Mouse (Mus musculus): ENCODE data around the gene C2cd4b. TPM values are rescaled to one million over a fixed set of nuclear protein-coding genes. Genes with fewer than 3 reads are reported as not detected.

C2cd4b gene
- 0.53 and 1.2 TPM in 2 replicates for polyA plus RNA-seq (2012; rRNA removed)

DNA sequence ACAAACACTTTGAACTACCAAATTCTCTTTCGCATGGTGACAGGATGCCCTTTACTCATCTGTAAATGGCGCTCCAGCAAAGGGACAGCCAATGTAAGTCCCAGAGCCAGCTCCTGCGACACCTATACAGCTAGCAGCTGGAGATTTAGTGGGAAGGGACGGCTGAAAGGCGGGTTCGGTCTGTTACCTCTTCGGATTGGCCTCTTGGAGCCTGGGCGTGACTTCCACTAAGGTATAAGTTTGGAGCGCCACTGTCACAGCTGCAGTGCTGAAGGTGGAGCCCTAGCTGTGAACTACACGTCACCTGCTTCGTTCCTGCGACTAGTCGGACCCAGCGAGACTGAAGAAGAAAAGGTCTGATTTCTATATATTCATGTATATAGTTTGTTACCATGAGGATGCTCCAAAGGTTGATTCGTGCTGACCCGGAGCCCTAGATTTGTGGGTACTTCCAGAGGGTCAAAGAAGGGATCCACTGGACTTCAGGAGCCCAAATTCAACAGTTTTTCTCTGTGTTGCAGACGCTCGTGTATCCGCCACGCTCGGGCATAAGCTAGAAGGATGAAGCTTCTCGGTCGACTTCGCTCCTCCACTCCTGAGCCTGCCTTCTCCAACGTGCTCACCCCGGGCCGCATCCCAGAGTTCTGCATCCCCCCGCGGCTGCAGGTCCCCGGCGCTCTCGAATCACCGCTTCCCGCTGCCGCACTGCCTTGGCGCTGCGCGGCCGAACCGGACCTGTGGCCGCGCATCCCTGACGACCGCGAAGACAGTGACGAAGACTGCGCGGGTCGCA is at the start of gene C2cd4b:
C2cd4b (plus strand) TSS at position 275 of the 793 bp plus-strand sequence.
- peak; percentile 44 for DNase-seq (ENCODE audit: low read depth)
- TF ChIP-seq POLR2A (IDR thresholded peaks at IDR 0.05; ENCODE audit: borderline replicate concordance, extremely low read depth, insufficient read depth, insufficient read length, poor library complexity, severe bottlenecking) (no peak), CTCF (IDR thresholded peaks at IDR 0.05; ENCODE audit: borderline replicate concordance, extremely low read depth, insufficient read depth, insufficient read length) (no peak)

DNA sequence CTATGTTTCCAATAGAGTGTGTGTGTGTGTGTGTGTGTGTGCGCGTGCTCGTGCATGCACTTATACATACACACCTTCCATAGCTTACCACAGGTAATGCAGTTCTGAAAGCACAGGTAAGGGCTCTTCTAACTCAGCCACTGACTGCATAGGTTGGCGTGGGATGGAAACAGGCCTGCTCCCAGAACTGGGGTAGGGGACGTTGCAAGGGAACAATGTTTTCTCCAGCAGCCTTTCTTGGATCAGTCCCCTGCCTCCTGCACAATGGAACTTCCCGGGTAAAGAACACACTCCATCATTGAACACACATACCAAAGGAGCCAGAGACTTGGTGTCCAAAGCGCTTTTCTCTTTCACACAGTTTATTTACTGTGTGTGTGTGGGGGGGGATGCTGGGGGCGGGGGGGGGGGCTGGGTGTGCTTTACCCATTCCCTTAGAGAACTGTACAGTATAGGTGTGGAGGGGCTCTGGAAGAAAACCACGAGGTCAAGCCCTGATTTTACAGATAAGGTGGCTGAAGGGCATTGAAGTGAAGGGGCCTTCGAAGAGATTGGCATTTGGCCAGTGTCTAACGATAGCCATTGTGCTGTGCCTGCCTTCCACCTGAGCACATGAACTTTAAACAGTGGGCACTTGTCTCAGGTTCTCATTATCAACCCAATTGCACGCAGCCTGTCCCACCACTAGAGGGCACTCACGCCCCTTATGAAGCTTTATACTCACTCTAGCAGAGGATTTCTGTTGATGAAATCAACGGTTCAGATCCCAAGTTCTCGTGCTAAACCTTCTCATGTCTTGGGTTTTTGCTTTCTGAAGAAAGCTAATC is 48.0 kb upstream of the C2cd4b start:
- TF ChIP-seq CTCF (IDR thresholded peaks at IDR 0.05; ENCODE audit: borderline replicate concordance, extremely low read depth, insufficient read depth, insufficient read length) (peak; percentile 87), POLR2A (IDR thresholded peaks at IDR 0.05; ENCODE audit: borderline replicate concordance, extremely low read depth, insufficient read depth, insufficient read length, poor library complexity, severe bottlenecking) (no peak)
- DNase-seq (ENCODE audit: low read depth), result peak; percentile 78

DNA sequence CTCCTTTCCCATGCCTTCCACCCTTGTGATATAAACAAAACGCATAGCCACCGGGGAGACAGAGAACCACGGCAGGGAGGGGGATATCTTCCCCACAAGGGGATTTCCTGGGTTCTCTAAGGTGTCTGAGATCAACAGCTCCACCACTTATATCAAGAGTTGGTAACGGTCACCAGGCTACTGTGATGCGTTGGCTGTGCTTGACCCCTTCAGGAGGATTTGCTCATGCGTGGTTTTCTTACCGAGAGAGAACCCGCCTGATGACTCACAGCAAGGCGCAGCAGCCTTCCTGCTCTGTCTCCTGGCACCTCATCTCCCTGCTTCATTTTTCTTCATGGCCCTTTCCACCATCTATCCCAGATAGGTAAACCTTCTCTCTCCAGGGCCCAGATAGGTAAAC is 47.1 kb upstream of the C2cd4b start:
- no peak for DNase-seq (ENCODE audit: low read depth)
- no peak for TF ChIP-seq CTCF (IDR thresholded peaks at IDR 0.05; ENCODE audit: borderline replicate concordance, extremely low read depth, insufficient read depth, insufficient read length)

DNA sequence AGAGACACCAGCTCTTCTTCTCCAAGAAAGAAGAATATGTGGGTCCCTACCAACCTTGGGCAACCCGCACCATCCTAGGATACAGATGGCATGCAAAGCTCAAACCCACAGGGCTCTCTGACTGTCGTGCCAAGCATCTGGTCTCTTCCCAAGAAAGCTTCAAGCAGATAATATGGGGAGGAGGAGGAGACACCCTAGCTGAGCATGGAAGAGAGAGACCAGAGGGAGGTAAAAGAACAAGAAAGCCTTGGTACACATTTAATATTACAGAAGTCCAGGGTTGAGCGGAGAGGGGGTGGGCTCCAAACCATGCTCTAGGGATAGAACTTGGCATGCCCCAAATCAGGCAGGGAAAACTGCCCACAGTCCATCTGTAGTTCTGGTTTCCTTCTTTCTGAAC is 42.2 kb upstream of the C2cd4b start:
- no peak for DNase-seq (ENCODE audit: low read depth)
- no peak for TF ChIP-seq CTCF (IDR thresholded peaks at IDR 0.05; ENCODE audit: borderline replicate concordance, extremely low read depth, insufficient read depth, insufficient read length)
- TF ChIP-seq POLR2A (IDR thresholded peaks at IDR 0.05; ENCODE audit: borderline replicate concordance, extremely low read depth, insufficient read depth, insufficient read length, poor library complexity, severe bottlenecking), result no peak

DNA sequence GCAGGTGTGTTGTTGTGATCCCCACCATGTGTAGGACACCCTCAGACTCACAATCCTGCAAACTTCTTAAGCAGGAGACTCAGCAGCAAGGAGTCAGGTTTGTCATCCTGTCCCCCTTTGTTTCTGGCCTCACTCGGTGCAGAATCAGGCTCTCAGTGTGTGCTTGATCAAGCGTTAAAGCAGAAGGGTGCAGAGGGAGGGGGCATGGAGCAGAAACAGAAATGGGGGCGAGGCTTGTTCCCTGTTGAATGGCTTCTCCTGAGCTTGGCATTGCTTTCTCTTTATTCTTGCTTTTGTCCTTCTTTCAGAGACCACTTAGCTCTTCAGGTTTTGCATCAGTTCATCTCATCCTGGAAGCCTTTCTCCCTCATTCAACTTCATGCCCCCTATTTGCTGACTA is 40.6 kb upstream of the C2cd4b start:
- DNase-seq (ENCODE audit: low read depth), result peak; percentile 68
- TF ChIP-seq CTCF (IDR thresholded peaks at IDR 0.05; ENCODE audit: borderline replicate concordance, extremely low read depth, insufficient read depth, insufficient read length), result no peak
- no peak for TF ChIP-seq POLR2A (IDR thresholded peaks at IDR 0.05; ENCODE audit: borderline replicate concordance, extremely low read depth, insufficient read depth, insufficient read length, poor library complexity, severe bottlenecking)

DNA sequence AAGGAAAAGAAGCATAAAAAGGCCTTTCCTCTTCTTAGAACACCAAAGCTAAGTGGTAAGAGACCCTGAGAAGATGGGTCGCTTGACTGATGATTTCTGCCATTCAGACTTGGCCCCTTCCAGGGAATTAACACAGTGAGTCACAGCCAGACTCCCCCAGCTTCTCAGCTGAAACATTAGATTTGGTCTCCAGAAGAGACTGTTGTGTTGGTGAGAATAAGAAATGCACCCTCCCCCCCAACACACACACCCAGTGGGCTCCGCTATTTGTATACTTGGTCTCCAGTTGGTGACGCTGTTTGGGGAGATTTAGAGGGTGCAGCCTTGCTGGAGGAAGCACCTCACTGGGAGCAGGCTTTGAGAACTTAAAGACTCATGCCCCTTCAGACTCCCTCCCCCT is 39.1 kb upstream of the C2cd4b start:
- no peak for TF ChIP-seq POLR2A (IDR thresholded peaks at IDR 0.05; ENCODE audit: borderline replicate concordance, extremely low read depth, insufficient read depth, insufficient read length, poor library complexity, severe bottlenecking)
- TF ChIP-seq CTCF (IDR thresholded peaks at IDR 0.05; ENCODE audit: borderline replicate concordance, extremely low read depth, insufficient read depth, insufficient read length), result no peak
- DNase-seq (ENCODE audit: low read depth), result no peak

DNA sequence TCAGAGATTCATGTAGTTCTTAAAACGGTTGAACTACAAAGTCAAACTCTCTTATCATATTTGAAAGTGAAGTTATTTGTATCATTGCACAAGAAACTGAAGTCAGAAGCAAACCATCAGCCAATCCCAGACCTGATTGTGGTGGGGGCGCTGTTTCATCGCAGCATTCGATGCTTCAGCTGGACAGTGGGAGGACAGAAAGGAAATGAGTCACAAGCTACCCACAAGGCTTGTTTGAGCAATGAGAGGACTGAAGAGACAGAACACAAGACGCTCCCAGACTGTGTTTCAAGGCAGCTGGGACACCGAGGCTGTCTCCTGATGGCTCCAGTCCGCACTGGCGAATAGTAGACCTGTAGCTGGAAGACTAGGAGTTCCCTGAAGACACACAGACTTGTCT is 36.9 kb upstream of the C2cd4b start:
- DNase-seq (ENCODE audit: low read depth), result no peak
- no peak for TF ChIP-seq POLR2A (IDR thresholded peaks at IDR 0.05; ENCODE audit: borderline replicate concordance, extremely low read depth, insufficient read depth, insufficient read length, poor library complexity, severe bottlenecking)
- no peak for TF ChIP-seq CTCF (IDR thresholded peaks at IDR 0.05; ENCODE audit: borderline replicate concordance, extremely low read depth, insufficient read depth, insufficient read length)

DNA sequence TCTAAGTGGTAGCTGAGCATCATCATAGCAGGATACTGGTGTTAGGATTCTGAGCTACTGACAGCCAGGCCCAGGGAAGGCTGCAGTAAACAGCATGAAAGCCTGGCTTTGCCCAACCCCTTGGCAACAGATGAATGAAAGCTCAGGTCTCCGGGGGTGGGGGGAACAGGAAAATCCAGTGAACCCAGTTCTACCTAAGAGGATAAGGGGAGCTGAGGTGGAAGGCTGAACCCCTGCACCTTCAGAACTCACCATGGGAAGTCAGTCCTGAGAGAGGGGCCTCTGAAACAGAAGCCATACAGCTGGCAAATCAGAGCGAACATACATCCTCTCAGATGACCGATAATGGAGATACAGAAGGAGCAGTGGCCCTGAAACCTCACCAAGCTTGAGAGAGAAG is 34.0 kb upstream of the C2cd4b start:
- TF ChIP-seq CTCF (IDR thresholded peaks at IDR 0.05; ENCODE audit: borderline replicate concordance, extremely low read depth, insufficient read depth, insufficient read length) (no peak), POLR2A (IDR thresholded peaks at IDR 0.05; ENCODE audit: borderline replicate concordance, extremely low read depth, insufficient read depth, insufficient read length, poor library complexity, severe bottlenecking) (no peak)
- DNase-seq (ENCODE audit: low read depth), result no peak

DNA sequence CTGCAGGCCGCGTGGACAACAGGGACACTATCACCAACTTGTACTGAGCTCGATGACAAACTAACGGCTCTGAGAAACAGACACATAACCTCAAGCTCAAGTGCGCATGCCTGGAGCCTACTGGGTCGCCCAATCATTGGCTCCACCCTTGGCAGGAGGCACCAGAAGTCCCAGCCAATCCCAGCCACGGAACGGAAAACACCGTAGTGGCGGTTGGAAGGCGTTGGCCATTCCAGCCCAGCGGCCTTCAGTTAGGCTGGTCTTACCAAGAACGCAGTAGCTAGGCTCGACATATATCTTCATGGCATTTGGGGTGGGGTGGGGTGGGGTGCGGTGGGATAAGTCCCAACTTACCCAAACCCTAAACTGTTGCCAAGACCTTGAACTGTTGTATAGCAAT is 25.5 kb upstream of the C2cd4b start:
- DNase-seq (ENCODE audit: low read depth), result no peak
- TF ChIP-seq CTCF (IDR thresholded peaks at IDR 0.05; ENCODE audit: borderline replicate concordance, extremely low read depth, insufficient read depth, insufficient read length) (no peak), POLR2A (IDR thresholded peaks at IDR 0.05; ENCODE audit: borderline replicate concordance, extremely low read depth, insufficient read depth, insufficient read length, poor library complexity, severe bottlenecking) (no peak)

DNA sequence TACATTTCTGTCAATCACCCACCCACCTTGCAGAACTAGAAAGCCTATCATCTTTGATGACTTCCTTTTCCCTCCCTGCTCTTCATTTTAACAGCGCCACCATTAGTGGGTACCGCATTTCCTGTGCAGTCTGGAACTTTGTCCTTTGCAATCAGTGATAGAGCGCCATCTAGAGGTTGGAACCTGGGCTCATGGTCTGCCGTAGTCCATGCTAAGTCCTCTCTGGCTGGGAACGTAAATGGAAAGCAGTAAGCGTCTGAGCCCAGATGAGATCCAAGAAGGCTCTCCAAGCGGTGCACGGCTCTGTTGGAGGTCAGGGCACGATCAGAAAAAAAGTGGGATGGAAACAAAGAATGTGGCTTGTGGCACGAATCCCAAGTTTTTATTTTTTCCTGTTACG is 23.8 kb upstream of the C2cd4b start:
- peak; percentile 53 for DNase-seq (ENCODE audit: low read depth)
- TF ChIP-seq CTCF (IDR thresholded peaks at IDR 0.05; ENCODE audit: borderline replicate concordance, extremely low read depth, insufficient read depth, insufficient read length) (peak; percentile 39; the same call in 1 of the 2 replicates), POLR2A (IDR thresholded peaks at IDR 0.05; ENCODE audit: borderline replicate concordance, extremely low read depth, insufficient read depth, insufficient read length, poor library complexity, severe bottlenecking) (no peak)

DNA sequence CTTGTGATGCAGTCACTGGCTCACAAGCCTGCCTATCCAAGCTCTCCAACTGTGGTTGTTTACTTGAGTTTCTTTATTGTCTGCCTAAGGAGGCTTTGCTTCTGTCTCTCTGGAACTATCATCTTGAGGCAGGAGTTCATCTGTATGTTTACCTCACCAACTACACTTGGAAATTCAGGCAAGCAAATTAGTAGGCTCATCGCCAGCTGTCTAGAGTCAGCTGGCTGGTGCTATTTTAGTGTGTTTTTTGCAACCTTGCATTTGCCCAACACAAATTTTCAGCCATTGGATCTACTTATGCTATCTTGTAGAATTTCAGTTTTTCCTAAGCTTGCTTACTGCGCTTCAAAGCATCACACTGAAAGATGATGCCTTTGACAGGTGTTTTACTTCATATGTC is 18.0 kb upstream of the C2cd4b start:
- no peak for DNase-seq (ENCODE audit: low read depth)
- TF ChIP-seq POLR2A (IDR thresholded peaks at IDR 0.05; ENCODE audit: borderline replicate concordance, extremely low read depth, insufficient read depth, insufficient read length, poor library complexity, severe bottlenecking) (no peak), CTCF (IDR thresholded peaks at IDR 0.05; ENCODE audit: borderline replicate concordance, extremely low read depth, insufficient read depth, insufficient read length) (no peak)
